Mouse (Mus musculus) lung, postnatal 25 days (tissue): Measurements from ENCODE around the gene Gm9774.

Experiments
- DNase-seq: peaks from one replicate; pipeline ENCODE4 v3.0.0; 2022; ENCODE audit warnings: low spot score

The Gm9774 gene

GRCm38 (mm10) chr3:92429323-92429722 lies at the start of gene Gm9774:
Gm9774 (minus strand) TSS chr3:92429423.
- DNase-seq = no peak

GRCm38 (mm10) chr3:92470111-92470510 lies 40.9 kb upstream of the Gm9774 start:
- no peak for DNase-seq

GRCm38 (mm10) chr3:92467424-92467823 lies 38.2 kb upstream of the Gm9774 start:
- DNase-seq = no peak

GRCm38 (mm10) chr3:92466576-92466975 lies 37.4 kb upstream of the Gm9774 start:
- DNase-seq = no peak

- DNase-seq = no peak
Observed at GRCm38 (mm10) chr3:92458620-92459019, 29.4 kb upstream of the Gm9774 start, which contains the start of gene Sprr3. Sprr3 (minus strand) TSS chr3:92458720.

GRCm38 (mm10) chr3:92455151-92455550 lies 25.9 kb upstream of the Gm9774 start:
- no peak for DNase-seq

- no peak for DNase-seq
Observed at GRCm38 (mm10) chr3:92440177-92440576, 11.0 kb upstream of the Gm9774 start.

GRCm38 (mm10) chr3:92438689-92439088 lies 9.5 kb upstream of the Gm9774 start, which contains the start of gene Sprr1b:
Sprr1b (minus strand) TSS chr3:92438789.
- DNase-seq = no peak

GRCm38 (mm10) chr3:92432282-92432681 lies 3.1 kb upstream of the Gm9774 start, which contains the start of gene Sprr2k:
Sprr2k (plus strand) TSS chr3:92432582.
- no peak for DNase-seq

GRCm38 (mm10) chr3:92417782-92418181 lies 11.4 kb downstream of the Gm9774 start, which contains the start of gene Sprr2j-ps:
Sprr2j-ps (plus strand) TSS chr3:92418082.
- DNase-seq = no peak

GRCm38 (mm10) chr3:92407691-92408090 lies 21.5 kb downstream of the Gm9774 start, which contains the start of gene Sprr2i:
Sprr2i (plus strand) TSS chr3:92407991.
- no peak for DNase-seq

GRCm38 (mm10) chr3:92394301-92394700 lies 34.9 kb downstream of the Gm9774 start:
- DNase-seq = no peak

- DNase-seq = no peak
Observed at GRCm38 (mm10) chr3:92385385-92385784, 43.8 kb downstream of the Gm9774 start, which contains the start of gene Sprr2h. Sprr2h (plus strand) TSS chr3:92385685.
